Mouse (Mus musculus) G1E (cell line): ENCODE data around the gene Ntm.

Experiments used
- CTCF ChIP-seq: IDR thresholded peaks from 2 replicates; pipeline ENCODE4 v1.5.1; 2012; ENCODE audit warnings: low read depth, low read length, inconsistent platforms, mixed read lengths
- POLR2AphosphoS5 ChIP-seq: IDR thresholded peaks from 2 replicates; pipeline ENCODE4 v1.6.1; 2012; ENCODE audit warnings: low read depth, low read length, inconsistent platforms; ENCODE audit not compliant: insufficient replicate concordance

DNA sequence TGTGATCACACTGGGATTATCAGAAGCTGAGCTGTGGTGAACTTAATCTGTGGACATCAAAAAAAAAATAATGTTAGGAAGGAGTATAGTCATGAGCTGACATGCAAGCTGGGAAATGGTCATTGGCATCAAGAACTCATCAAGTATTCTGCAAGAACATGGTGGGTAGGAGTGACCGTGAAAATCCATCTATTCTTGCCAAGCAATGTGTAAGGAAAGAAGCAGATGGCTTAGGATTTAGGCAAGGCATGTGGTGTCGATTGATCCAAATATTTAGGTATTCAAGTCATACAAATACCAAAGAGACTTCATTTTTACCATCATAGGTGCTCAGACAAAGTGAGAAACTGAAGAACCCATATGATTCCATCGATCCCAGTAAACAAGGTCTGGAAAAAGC is 946.1 kb downstream of the Ntm start:
- TF ChIP-seq CTCF (no peak), POLR2AphosphoS5 (no peak)
